Mouse (Mus musculus): Measurements from ENCODE around the gene Tmem56.

Tmem56 gene

GRCm38 (mm10) chr3:121171243-121171871 lies 111.5 kb downstream of the Tmem56 start, which contains the start of gene Rwdd3:
TSS of gene Rwdd3 (minus strand) at chr3:121171695.
- in situ Hi-C loops (cut with MboI; ENCODE audit: low sequenced_read_pairs) = no loop called here

DNA sequence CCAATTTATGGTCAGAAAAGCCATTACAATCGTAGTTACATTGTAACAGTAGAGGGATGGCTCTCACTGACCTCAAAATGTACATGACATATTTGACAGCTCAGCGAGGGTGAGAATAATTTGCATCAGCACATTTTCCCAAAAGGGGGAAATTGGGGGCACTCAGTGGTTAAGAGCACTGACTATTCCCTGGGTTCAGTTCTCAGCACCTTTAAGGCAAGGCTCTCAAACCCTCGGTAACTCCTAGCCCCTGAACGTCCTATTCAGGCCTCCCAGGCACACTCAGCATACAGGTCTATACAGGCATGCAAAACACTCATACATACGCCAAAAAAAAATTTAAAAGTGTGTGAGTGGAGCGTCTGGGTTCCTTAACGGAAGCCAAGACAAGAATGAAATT lies 112.3 kb downstream of the Tmem56 start:
- in situ Hi-C loops (cut with MboI; ENCODE audit: low sequenced_read_pairs) = no loop called here

DNA sequence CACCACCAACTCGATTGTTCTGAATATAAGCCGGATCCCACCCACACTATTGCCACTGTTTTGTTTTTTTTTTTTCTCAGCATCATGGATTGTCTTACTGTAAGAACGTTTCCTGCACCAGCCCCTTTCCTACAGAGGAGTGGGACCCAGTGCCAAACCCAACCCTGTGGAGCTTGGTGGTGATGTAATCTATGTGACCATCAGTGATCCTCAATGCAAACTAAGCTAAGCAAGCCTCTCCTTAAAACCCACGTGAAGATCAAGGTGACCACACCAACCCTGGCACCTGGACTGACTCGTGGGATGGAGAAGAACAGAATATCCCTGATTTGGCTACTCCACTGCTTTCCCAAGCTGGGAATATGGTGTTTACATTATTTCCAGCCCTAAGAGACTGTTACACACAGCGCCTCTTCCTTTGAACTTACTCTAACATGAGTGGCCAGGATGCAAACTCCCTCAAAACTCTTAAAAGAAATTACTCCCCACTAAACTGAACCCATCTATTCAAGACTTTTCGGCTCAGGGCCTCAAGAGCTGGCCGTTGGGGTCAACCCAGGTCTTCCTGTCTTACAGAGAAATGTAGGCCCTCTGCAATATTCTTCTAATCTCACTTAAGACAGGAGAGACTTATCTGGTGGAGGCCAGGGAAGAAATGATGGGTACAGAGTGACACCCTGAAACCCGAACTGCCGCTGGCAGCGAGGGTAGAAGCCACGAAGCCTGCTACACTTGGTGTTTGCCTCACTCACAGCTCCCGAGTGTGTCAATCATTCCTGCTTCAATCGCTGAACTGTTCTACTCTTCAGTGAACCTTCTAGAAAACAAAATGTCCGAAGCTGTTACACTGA lies 113.6 kb downstream of the Tmem56 start:
- in situ Hi-C loops (cut with MboI; ENCODE audit: low sequenced_read_pairs) = no loop called here

DNA sequence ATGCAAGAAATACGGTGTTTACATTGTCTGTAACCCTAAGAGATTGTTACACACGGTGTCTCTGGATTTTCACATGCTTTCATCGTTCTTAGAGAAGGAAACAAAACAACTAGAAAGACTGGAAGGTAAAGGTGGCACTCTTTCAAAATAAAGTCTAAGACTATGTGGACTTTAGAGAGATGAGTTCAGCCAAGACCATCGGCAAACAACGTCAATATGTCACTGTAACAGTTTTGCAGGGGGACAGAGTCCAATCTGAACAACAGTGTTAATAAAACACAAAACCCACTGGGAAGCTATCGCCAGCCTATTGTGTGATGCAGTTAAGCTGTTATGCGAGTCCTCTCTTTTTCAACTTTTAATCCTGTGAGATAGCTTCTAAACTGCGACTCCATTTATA lies 114.3 kb downstream of the Tmem56 start:
- in situ Hi-C loops (cut with MboI; ENCODE audit: low sequenced_read_pairs) = no loop called here

DNA sequence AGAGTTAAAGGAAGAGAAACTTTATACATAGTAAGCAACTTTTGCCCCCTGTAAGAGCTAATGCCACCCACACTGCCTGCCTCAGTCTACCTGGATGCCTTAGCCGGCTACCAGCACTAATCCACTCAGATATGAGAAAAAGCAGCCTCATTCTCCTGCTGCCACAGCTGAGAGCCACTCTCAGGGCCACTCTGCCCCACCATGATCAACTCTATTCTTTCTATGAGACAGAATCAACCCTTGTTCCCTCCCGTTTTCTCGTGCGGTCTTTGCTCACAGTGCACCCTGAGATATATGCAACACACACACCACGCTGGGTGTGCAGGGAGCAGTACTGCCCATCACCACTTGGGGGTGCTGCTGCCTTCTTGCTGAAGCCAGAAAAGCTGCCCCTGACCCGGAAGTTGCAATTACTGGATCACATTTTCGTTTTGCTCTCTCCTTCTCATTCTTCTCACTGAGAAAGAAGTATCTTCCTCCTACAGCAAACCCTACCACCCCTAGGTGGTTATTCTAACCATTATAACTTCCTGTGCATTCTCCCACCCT lies 119.6 kb downstream of the Tmem56 start:
- in situ Hi-C loops (cut with MboI; ENCODE audit: low sequenced_read_pairs) = no loop called here

GRCm38 (mm10) chr3:121161661-121162060 lies 121.2 kb downstream of the Tmem56 start:
- in situ Hi-C loops (cut with MboI; ENCODE audit: low sequenced_read_pairs) = no loop called here

GRCm38 (mm10) chr3:121160424-121160823 lies 122.5 kb downstream of the Tmem56 start:
- in situ Hi-C loops (cut with MboI; ENCODE audit: low sequenced_read_pairs) = no loop called here

GRCm38 (mm10) chr3:121159566-121159965 lies 123.3 kb downstream of the Tmem56 start:
- in situ Hi-C loops (cut with MboI; ENCODE audit: low sequenced_read_pairs) = no loop called here

- in situ Hi-C loops (cut with MboI; ENCODE audit: low sequenced_read_pairs) = no loop called here
Observed at GRCm38 (mm10) chr3:121158901-121159351, 124.0 kb downstream of the Tmem56 start.

GRCm38 (mm10) chr3:121157546-121158330 lies 125.2 kb downstream of the Tmem56 start:
- in situ Hi-C loops (cut with MboI; ENCODE audit: low sequenced_read_pairs) = no loop called here

DNA sequence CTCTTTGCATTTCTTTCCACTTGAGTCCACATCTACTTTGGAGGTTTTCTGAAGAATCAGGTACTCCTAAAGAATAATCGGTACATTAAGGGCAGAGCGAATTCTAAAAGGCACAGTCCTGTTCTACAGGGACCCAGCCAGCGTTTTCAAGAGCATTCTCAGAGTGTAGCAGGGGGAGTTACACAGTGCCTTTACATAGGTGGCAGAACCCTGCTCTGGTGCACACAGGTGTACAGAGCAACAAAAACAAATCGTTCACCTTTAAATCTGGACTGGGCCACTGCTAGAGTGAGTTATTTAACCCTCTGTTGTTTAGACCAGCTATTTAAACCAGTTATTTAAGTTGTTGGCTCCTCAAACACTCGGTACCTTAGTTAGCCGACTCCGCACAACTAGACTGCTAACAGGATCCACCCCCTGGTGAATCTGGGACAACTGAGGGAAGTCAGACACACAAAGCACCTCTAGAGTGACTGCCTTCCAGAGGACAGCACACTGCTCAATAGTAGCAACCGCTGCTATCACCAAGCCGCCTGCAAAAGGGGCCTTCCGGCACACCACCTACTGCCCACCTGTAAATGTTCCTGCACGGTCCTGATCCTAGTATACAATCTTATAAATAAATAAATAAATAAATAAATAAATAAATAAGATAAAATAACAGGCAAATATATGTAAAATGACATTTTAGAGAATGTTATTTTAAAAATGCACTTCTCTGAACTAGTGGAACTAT lies 126.3 kb downstream of the Tmem56 start:
- in situ Hi-C loops (cut with MboI; ENCODE audit: low sequenced_read_pairs) = no loop called here

- in situ Hi-C loops (cut with MboI; ENCODE audit: low sequenced_read_pairs) = no loop called here
Observed at GRCm38 (mm10) chr3:121156043-121156442, 126.9 kb downstream of the Tmem56 start.
